Mouse (Mus musculus) thymus, adult 2 months (tissue): ENCODE measurements at regions not wholly inside any gene's neighbourhood (a gene's known extent, or its start where the extent isn't known, plus 50 kb on each side); places are given as distances from the start of the nearest gene placed in this dataset.

Source experiments
- DNase-seq: peaks from one replicate; pipeline ENCODE4 v3.0.0; 2021
- H3K27ac ChIP-seq: fragments of 200-500 bp; 2 replicates; pipeline ENCODE4 v1.5.1; 2012; ENCODE audit warnings: low read length, control low read depth; ENCODE audit not compliant: control insufficient read depth, insufficient read depth
- H3K27me3 ChIP-seq: fragments of 200-500 bp; 2 replicates; pipeline ENCODE4 v1.6.1; 2012; ENCODE audit warnings: mild to moderate bottlenecking, low read length, moderate library complexity, mixed read lengths; ENCODE audit not compliant: control insufficient read depth, insufficient read depth
- H3K36me3 ChIP-seq: fragments of 200-500 bp; 2 replicates; pipeline ENCODE4 v1.6.1; 2012; ENCODE audit warnings: mild to moderate bottlenecking, low read length, moderate library complexity; ENCODE audit not compliant: control insufficient read depth, insufficient read depth
- H3K4me1 ChIP-seq: fragments of 200-500 bp; replicated peaks from 2 replicates; pipeline ENCODE4 v1.6.1; 2012; ENCODE audit warnings: low read length; ENCODE audit not compliant: control insufficient read depth, insufficient read depth
- H3K4me3 ChIP-seq: fragments of 200-500 bp; 2 replicates; pipeline ENCODE4 v1.5.1; 2012; ENCODE audit warnings: mild to moderate bottlenecking, low read length, control low read depth, moderate library complexity; ENCODE audit not compliant: control insufficient read depth, insufficient read depth
- CTCF ChIP-seq: fragments of 200-500 bp; IDR thresholded peaks from 2 replicates; pipeline ENCODE4 v1.5.1; 2012; ENCODE audit warnings: mild to moderate bottlenecking, control low read depth, low read length, moderate library complexity, borderline replicate concordance; ENCODE audit not compliant: control insufficient read depth, poor library complexity, insufficient read depth; ENCODE audit errors: extremely low read depth
- POLR2A ChIP-seq: fragments of 200-500 bp; IDR thresholded peaks from 2 replicates; pipeline ENCODE4 v1.6.1; 2012; ENCODE audit warnings: mild to moderate bottlenecking, low read length, control low read depth, moderate library complexity; ENCODE audit not compliant: control insufficient read depth, poor library complexity, insufficient read depth; ENCODE audit errors: extremely low read depth
- WGBS: fragments of 180-500 bp; shearing (Covaris S2); methylation state at CpG from one replicate; pipeline ENCODE4 v1.1.7; 2018; 5-methylcytosine and 5-hydroxymethylcytosine counted together

DNA sequence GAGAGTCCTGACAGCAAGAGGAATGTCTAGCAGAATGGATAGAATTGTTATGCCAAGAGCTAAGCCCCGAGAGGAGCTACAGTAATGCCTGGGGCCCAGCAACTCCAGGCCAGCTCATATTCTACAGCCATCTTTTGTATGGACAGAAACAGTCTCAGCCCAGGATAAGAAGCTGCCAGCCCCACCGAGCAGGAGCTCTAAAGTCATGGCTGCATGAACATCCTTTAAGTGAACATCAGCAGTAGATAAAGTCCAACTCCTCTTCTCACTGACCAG lies 141.6 kb upstream of the Snx19 start:
- H3K4me1 ChIP-seq: no peaks in the 10 kb centered on the region
- no peaks in the 10 kb centered on the region for H3K36me3 ChIP-seq
- 86% methylated on average over 2 of the region's 2 CpGs for WGBS
- TF ChIP-seq CTCF: no peak
- no peak for TF ChIP-seq POLR2A
- H3K27me3 ChIP-seq: no peaks in the 10 kb centered on the region
- no peak overlapping the region for H3K4me3 ChIP-seq
- no peak for DNase-seq
- no peak overlapping the region for H3K27ac ChIP-seq

DNA sequence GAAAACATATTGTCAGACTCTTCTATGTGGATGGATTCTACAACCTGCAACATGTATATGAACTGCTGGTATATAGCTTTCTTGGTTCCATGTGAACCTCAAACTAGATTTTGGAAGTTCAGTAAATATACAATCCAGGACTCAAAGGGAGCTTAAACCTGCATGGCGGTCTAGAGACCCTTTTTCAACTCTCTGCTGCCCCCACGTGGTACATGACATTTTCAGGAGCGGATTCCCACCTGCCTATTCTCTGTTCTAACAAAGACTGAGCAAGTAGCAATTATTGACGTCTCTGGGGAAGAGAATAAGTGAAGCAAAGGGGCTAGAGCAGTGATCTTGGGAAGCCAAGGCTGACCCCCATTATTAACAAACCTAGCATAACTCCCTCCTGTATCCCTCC lies 127.1 kb upstream of the Snx19 start:
- Histone ChIP-seq H3K4me1 (no peaks in the 10 kb centered on the region), H3K27ac (no peak overlapping the region), H3K4me3 (no peak overlapping the region), H3K27me3 (no peaks in the 10 kb centered on the region), H3K36me3 (no peaks in the 10 kb centered on the region)
- TF ChIP-seq POLR2A: no peak
- no peak for TF ChIP-seq CTCF
- 29% methylated on average over 4 of the region's 4 CpGs for WGBS
- DNase-seq: no peak

DNA sequence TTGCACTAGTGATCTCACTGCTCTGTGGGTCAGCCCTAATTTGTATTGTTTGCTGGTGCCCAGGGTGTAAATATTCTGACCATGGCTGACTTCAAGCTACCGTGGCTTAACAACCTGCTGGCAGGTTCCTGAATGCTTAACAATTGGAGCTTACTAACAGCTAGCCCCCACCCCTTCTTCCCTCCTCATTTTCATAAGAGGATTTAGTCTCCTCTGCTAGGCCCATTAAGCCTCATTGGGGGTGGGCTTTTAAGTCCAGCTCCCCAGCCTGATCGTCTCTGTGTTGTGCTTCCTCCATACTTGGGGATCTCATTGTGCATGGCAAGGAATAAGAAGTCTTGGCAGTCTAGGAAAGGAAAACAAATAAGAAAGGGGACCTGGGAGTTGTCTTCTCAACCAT lies 118.6 kb upstream of the Snx19 start:
- DNase-seq: no peak
- H3K4me3 ChIP-seq: no peak overlapping the region
- no peaks in the 10 kb centered on the region for H3K36me3 ChIP-seq
- no peaks in the 10 kb centered on the region for H3K4me1 ChIP-seq
- H3K27ac ChIP-seq: no peak overlapping the region
- 40% methylated on average over 2 of the region's 2 CpGs for WGBS
- no peaks in the 10 kb centered on the region for H3K27me3 ChIP-seq
- TF ChIP-seq POLR2A (no peak), CTCF (no peak)

DNA sequence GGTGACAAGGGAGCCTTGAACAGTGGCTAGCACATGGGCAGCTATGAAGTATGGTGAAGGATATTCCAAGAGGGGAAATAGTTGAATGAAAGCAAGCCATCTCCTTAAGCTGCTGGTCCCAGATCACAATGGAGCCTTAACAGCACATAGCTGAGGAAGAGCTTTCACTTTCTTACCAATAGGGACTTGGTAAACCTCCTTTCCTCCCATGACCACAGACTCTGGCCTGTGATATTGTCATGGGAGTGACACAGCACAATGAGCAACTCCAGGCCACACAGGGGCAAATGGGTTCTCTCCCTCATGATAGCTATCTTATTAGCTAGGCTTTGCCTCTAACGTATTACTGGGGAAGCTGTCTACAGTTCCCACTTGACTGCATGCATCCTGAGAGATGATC lies 113.5 kb upstream of the Snx19 start:
- Histone ChIP-seq H3K36me3 (no peaks in the 10 kb centered on the region), H3K27me3 (no peaks in the 10 kb centered on the region), H3K4me3 (no peak overlapping the region), H3K4me1 (no peaks in the 10 kb centered on the region), H3K27ac (no peak overlapping the region)
- DNase-seq: no peak
- TF ChIP-seq POLR2A (no peak), CTCF (no peak)
- 60% methylated on average over 1 of the region's 1 CpGs for WGBS

DNA sequence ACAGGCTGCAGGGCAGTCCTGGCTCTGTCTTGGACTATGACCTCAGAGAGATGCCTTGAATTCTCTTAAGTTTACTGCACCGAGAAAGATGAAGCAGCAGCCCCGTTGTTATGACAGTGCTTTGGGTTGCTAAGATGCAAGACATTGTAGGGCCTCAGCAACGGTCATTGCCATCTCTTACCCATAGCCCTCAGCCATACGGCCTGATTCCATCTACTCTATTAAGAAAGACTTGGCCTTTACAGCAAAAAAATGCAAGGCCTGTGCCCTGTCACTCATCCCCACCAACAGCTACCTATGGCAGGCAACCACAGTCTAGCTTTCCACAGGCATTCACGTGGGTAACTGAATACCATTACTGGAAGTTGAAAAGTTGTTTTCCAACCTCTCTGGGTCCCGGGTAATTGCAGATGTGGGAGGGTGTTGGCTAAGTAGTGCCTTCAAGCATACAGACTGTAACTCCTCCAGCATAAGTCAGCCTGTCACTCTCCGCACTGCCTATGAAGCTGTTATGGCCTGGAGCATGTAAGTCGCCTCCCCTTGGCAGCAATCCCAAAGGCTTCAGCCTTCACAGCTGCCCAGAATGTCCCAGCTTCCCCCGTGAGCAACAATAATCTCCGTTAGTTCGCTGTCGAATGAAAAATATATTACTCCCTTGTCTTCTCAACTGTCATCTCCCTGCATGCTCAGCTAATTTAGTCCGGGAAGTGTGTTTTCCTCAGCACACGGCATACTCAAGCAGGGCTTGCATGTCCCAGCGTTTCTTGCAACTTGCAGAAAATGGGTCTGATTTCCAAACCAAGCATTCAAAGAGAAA lies 112.3 kb upstream of the Snx19 start:
- WGBS: 87% methylated on average over 15 of the region's 15 CpGs
- DNase-seq: no peak

DNA sequence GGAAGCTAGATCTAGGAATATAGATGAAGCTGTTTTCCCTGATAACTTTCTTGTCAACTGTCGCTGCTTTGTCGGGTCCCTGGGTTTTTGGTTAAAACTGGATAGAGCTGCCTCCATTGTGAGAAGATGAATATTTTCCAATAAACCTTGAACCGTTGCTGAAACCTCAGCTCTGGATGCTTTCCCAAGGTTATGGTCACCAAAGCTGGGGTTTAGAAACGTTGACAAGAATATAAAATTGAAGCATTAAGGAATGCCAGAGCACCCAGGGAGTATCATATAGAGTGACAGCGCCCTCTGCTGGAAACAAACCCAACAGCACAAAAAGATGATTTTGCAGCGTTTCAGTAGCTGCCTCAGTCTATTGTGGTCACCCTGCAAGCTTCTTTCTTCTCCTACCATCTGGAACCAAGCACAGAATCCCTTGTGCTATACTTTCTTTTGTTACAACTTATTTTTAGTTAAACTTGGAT lies 111.7 kb upstream of the Snx19 start:
- WGBS: 48% methylated on average over 6 of the region's 6 CpGs
- Histone ChIP-seq H3K27ac (no peak overlapping the region), H3K36me3 (no peaks in the 10 kb centered on the region), H3K4me1 (no peaks in the 10 kb centered on the region), H3K4me3 (no peak overlapping the region), H3K27me3 (no peaks in the 10 kb centered on the region)
- no peak for DNase-seq
- no peak for TF ChIP-seq POLR2A
- TF ChIP-seq CTCF: no peak

More for the DNA sequence above, 112.3 kb upstream of the Snx19 start:
- TF ChIP-seq POLR2A (no peak), CTCF (no peak)
- Histone ChIP-seq H3K27me3 (no peaks in the 10 kb centered on the region), H3K4me3 (no peak overlapping the region), H3K27ac (no peak overlapping the region), H3K36me3 (no peaks in the 10 kb centered on the region), H3K4me1 (no peaks in the 10 kb centered on the region)

DNA sequence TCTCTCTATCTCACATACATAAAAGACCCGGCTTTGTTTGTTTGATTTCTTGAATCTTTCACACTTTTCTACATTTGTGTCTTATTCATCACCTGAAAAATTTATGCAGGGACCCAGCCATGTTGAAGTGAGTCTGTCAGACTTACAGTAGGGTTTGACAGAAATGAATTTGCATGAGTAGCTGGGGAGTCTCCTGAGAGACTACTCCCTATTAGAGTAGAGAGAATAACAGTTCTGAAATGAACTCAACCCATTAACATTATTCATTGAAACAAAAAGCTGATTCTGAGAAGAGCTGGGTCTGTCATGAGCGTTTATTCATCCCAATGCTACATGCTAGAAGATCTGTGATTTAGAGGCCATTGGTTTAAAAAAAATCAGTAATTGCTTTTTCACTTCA lies 82.0 kb upstream of the Snx19 start:
- Histone ChIP-seq H3K4me1 (no peaks in the 10 kb centered on the region), H3K27me3 (no peaks in the 10 kb centered on the region), H3K36me3 (no peaks in the 10 kb centered on the region), H3K4me3 (no peak overlapping the region), H3K27ac (no peak overlapping the region)
- 89% methylated on average over 2 of the region's 2 CpGs for WGBS
- no peak for TF ChIP-seq POLR2A
- no peak for TF ChIP-seq CTCF
- no peak for DNase-seq
